Mouse (Mus musculus): Measurements from ENCODE around the gene Myo9b. TPM values are rescaled to one million over a fixed set of nuclear protein-coding genes. Genes with fewer than 3 reads are reported as not detected.
A peak's percentile ranks its signal among the peaks of the same experiment; 100 is the strongest.

The Myo9b gene
- polyA plus RNA-seq, 1 experiment from 2014 or later, result 17.4 TPM

DNA sequence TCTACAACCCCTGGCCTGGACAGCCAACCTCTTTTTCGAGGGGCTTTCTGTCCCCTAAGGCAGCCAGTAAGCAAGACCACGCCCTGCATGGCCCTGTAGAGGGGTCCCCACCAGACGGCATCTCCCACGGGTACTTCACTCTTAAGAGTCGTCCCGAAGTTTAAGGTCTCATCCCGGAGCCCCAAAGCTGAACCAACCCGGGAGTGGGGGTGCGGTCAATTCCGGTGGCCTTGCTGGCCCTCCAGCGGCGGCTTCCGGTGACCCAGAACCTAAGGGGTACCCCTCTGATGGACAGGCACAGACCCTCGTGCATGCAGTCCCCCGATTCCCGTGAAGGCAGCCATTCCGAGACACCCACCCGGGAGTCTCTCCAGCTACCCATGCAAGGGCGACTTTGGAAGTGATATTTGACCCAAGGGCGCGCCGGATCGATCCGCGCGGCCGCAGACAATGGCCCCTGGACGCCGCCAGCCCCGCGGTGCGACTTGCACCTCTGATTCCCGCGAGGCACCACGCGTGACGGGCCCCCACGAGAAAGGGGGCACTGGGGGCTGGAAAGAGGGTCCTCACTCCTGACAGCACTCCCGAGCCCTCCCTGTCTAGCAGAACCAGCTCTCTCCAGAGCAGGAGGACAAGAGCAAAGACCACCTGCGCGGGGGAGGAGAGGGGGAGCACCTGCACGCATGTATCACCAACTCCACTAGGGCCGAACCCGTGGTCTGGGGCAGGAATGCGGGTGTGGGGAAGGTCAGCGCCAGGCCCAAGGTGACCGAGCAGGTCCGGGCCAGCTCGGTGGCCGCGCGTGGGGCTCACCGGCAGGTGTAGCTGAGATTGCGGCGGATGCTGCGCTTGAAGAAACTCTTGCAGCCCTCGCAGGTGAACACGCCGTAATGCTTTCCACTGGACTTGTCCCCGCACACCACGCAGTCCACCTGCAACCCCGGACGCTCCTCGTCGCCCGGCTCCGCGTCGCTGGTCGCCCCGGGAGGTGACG lies 108.0 kb downstream of the Myo9b start:
- ATAC-seq (ENCODE audit: low FRiP score) (no peak), DNase-seq (ENCODE audit: low spot score) (peak; percentile 49)
- H3K27me3 ChIP-seq (ENCODE audit: control insufficient read depth, insufficient read depth, low read length), result no peaks in the 10 kb centered on the region
- H3K4me2 ChIP-seq (replicated peaks; ENCODE audit: low read depth, low read length), result peak overlapping the region; percentile 96
- H3K4me3 ChIP-seq (ENCODE audit: low read depth, low read length), result peak overlapping the region; percentile 85
- peak overlapping the region; percentile 92 for H3K27ac ChIP-seq (ENCODE audit: low read depth, low read length)
- WGBS, result 2% methylated on average over 70 of the region's 72 CpGs
- no peaks in the 10 kb centered on the region for H3K9me3 ChIP-seq (ENCODE audit: control insufficient read depth, low read length)
- peak overlapping the region; percentile 82 for H3K9ac ChIP-seq (ENCODE audit: low read depth, low read length)
- peaks cover 38% of the 10 kb centered on the region for H3K4me1 ChIP-seq (replicated peaks; ENCODE audit: control insufficient read depth, insufficient read depth, low read length)
- no peaks in the 10 kb centered on the region; the same call in 1 of the 2 replicates for H3K36me3 ChIP-seq (ENCODE audit: control insufficient read depth, insufficient read depth, low read length)

GRCm38 (mm10) chr8:71381421-71381970 lies 109.0 kb downstream of the Myo9b start, which contains the start of gene Nr2f6:
TSS of gene Nr2f6 (minus strand) at chr8:71381960.
- Histone ChIP-seq H3K4me3 (ENCODE audit: low read depth, low read length) (peak within 1 kb of the TSS; percentile 85), H3K4me1 (replicated peaks; ENCODE audit: control insufficient read depth, insufficient read depth, low read length) (peaks cover 27% of the 10 kb centered on the region), H3K9me3 (ENCODE audit: control insufficient read depth, low read length) (no peaks in the 10 kb centered on the region), H3K27me3 (ENCODE audit: control insufficient read depth, insufficient read depth, low read length) (no peaks in the 10 kb centered on the region), H3K9ac (ENCODE audit: low read depth, low read length) (peak within 1 kb of the TSS; percentile 82), H3K4me2 (replicated peaks; ENCODE audit: low read depth, low read length) (peak within 1 kb of the TSS; percentile 96), H3K27ac (ENCODE audit: low read depth, low read length) (peak within 1 kb of the TSS; percentile 92), H3K36me3 (ENCODE audit: control insufficient read depth, insufficient read depth, low read length) (no peaks in the 10 kb centered on the region)
- DNase-seq (ENCODE audit: low spot score), result peak; percentile 87
- ATAC-seq (ENCODE audit: low FRiP score), result peak; percentile 13; the same call in 1 of the 2 replicates
- under 1% methylated on average over 52 of the region's 89 CpGs for WGBS

DNA sequence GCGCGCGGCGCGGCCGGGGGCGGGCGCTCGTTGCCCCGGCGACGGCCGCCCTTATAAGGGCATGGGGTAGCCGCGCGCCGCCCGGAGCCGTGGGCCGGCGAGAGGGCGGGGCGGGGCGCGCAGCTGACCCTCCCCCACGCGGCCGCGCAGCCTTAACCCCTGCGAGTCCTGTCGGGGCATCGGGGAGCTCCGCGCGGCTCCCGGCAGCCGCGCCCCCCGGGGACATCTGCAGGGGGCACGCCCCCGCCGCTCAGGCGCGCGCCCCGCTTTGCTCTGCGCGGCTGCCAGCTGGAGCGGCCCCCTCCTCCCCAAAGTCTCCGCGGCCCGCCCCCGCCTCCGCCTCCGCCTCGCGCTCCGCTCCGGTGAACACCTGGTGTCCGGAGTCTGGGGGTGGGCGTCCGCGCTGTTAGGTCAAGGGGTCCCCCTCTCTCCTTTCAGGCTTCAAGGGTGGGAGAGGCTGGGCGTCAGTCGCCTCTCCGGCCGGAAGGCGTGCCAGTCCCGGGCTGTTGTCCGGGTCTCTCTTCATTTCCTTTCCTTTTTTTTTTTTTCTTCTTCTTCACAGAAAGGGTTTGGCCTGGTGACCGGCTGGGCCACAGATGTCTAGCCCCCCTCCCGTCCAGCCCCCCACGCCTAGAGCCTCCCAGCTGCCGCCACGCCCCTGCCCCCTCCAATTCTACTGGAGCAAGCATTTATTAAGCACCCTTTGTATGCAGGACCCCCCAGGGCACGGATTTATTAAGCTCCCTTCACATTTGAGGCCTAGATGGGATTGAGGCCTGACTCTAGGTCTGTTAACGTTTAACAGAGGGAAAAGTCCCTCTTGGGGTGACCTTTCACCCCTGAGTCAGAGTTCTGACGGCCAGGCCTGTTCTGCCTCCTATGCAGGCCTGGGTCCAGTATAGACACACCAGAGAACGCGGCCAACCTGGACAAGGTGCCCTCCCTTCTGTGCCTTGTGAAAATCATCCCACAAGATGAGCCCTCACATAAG lies 109.8 kb downstream of the Myo9b start:
- peak overlapping the region; percentile 85 for H3K4me3 ChIP-seq (ENCODE audit: low read depth, low read length)
- H3K9me3 ChIP-seq (ENCODE audit: control insufficient read depth, low read length), result no peaks in the 10 kb centered on the region
- ATAC-seq (ENCODE audit: low FRiP score), result peak; percentile 84

DNA sequence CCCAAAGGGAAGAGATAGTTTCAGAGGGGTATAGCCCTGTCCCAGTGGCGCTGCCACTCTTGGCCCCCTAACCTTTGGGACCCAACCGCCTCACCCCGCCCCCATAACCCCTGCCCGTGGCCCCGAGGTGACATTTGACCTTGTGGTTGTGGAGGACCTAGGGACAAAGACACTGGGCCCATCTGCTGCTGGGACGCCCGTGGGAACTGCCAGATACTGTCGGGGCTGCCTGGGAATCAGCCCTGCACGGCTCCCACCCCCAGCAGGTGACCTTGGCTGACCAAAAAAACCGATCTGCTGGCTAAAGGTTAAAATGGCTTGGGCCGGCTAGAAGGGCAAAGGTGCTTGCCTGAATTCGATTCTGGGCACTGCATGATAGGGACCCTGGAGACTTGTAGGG lies 110.9 kb downstream of the Myo9b start:
- H3K9me3 ChIP-seq (ENCODE audit: control insufficient read depth, low read length), result no peaks in the 10 kb centered on the region
- H3K4me1 ChIP-seq (replicated peaks; ENCODE audit: control insufficient read depth, insufficient read depth, low read length), result peaks cover 22% of the 10 kb centered on the region
- H3K27me3 ChIP-seq (ENCODE audit: control insufficient read depth, insufficient read depth, low read length), result no peaks in the 10 kb centered on the region
- H3K4me2 ChIP-seq (replicated peaks; ENCODE audit: low read depth, low read length), result no peak overlapping the region
- DNase-seq (ENCODE audit: low spot score), result no peak
- no peak for ATAC-seq (ENCODE audit: low FRiP score)
- 4% methylated on average over 10 of the region's 12 CpGs for WGBS
- no peak overlapping the region for H3K4me3 ChIP-seq (ENCODE audit: low read depth, low read length)
- H3K36me3 ChIP-seq (ENCODE audit: control insufficient read depth, insufficient read depth, low read length), result no peaks in the 10 kb centered on the region
- no peak overlapping the region for H3K9ac ChIP-seq (ENCODE audit: low read depth, low read length)
- H3K27ac ChIP-seq (ENCODE audit: low read depth, low read length), result peak overlapping the region; percentile 92

More for the DNA sequence above, 109.8 kb downstream of the Myo9b start:
- 1% methylated on average over 34 of the region's 80 CpGs for WGBS
- Histone ChIP-seq H3K36me3 (ENCODE audit: control insufficient read depth, insufficient read depth, low read length) (no peaks in the 10 kb centered on the region), H3K4me2 (replicated peaks; ENCODE audit: low read depth, low read length) (peak overlapping the region; percentile 96), H3K27ac (ENCODE audit: low read depth, low read length) (peak overlapping the region; percentile 92), H3K27me3 (ENCODE audit: control insufficient read depth, insufficient read depth, low read length) (no peaks in the 10 kb centered on the region), H3K4me1 (replicated peaks; ENCODE audit: control insufficient read depth, insufficient read depth, low read length) (peaks cover 22% of the 10 kb centered on the region), H3K9ac (ENCODE audit: low read depth, low read length) (peak overlapping the region; percentile 82)
- DNase-seq (ENCODE audit: low spot score), result peak; percentile 91

DNA sequence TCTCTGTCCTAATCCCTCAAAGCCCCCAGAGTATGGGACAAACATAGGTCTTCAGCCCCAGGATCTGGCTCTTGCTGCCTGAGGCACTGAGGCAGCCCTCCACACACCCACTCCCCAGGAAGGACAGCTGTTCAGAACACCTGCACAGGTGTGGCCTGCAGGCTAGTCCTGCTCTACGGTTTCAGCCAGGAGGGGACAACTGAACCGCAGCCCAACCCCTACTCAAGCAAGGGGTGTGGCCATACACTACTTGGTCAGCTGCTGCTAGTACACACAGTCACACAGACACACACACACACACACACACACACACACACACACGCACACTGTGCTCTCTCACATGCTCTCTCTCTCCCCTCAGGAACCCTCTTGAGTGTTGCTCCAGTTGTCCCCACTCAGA lies 111.3 kb downstream of the Myo9b start:
- H3K9ac ChIP-seq (ENCODE audit: low read depth, low read length), result no peak overlapping the region
- 45% methylated on average over 3 of the region's 3 CpGs for WGBS
- H3K4me3 ChIP-seq (ENCODE audit: low read depth, low read length), result no peak overlapping the region; the same call in 1 of the 2 replicates
- peaks cover 20% of the 10 kb centered on the region for H3K4me1 ChIP-seq (replicated peaks; ENCODE audit: control insufficient read depth, insufficient read depth, low read length)
- H3K9me3 ChIP-seq (ENCODE audit: control insufficient read depth, low read length), result no peaks in the 10 kb centered on the region
- no peak for ATAC-seq (ENCODE audit: low FRiP score)
- H3K4me2 ChIP-seq (replicated peaks; ENCODE audit: low read depth, low read length), result no peak overlapping the region
- DNase-seq (ENCODE audit: low spot score), result no peak
- peak overlapping the region; percentile 92 for H3K27ac ChIP-seq (ENCODE audit: low read depth, low read length)
- no peaks in the 10 kb centered on the region for H3K36me3 ChIP-seq (ENCODE audit: control insufficient read depth, insufficient read depth, low read length)
- H3K27me3 ChIP-seq (ENCODE audit: control insufficient read depth, insufficient read depth, low read length), result no peaks in the 10 kb centered on the region

DNA sequence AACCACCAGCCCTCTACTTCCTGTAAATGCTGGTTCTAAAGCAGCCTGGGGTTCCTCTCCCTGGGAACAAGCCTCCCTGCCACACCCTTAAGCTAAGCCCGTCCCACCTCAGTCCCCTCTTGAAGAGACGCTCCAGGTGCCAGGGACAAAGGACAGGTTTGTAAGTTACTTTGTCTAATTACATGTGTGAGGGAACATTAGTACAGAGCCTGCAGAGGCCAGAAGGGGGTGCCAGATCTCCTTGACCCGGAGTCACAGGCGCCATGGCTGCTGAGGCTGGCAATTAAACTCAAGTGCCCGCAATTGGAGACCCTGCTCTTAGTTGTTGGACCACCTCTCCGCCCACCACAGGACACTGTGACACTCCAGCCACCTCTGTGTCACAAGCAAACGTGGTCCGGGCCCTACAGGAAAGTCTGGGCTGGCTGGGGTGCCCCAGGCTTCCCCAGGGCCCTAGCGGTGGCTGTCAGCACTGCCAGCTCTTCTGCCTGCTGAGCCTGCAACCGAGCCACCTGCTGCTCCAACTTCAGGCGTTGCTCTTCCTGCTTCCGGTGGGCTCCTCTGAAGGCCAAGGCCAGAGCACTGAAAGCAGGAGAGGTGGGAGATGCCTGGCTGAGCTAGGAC lies 112.8 kb downstream of the Myo9b start:
- Histone ChIP-seq H3K9ac (ENCODE audit: low read depth, low read length) (no peak overlapping the region), H3K27ac (ENCODE audit: low read depth, low read length) (no peak overlapping the region), H3K4me2 (replicated peaks; ENCODE audit: low read depth, low read length) (no peak overlapping the region), H3K9me3 (ENCODE audit: control insufficient read depth, low read length) (no peaks in the 10 kb centered on the region), H3K4me3 (ENCODE audit: low read depth, low read length) (no peak overlapping the region), H3K4me1 (replicated peaks; ENCODE audit: control insufficient read depth, insufficient read depth, low read length) (peaks cover 10% of the 10 kb centered on the region), H3K27me3 (ENCODE audit: control insufficient read depth, insufficient read depth, low read length) (no peaks in the 10 kb centered on the region), H3K36me3 (ENCODE audit: control insufficient read depth, insufficient read depth, low read length) (no peaks in the 10 kb centered on the region)
- WGBS, result 72% methylated on average over 11 of the region's 12 CpGs
- no peak for ATAC-seq (ENCODE audit: low FRiP score)
- no peak for DNase-seq (ENCODE audit: low spot score)

DNA sequence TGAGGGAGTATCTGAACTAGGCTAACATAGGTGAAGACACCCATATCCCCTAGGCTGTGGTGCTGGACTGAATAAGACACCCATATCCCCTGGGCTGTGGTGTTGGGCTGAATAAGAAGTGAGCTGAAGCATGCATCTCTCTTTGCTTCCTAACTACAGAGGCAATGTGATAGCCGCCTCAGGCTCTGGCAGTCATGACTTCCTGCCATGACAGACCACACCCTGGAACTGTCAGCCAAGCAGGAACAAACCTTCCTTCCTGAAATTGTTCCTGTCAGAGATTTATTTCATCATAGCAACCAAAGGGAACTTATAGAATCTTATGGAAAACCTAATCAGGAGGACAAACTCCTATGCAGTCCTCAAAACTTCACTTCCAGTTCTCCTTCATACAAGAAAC lies 115.8 kb downstream of the Myo9b start:
- 88% methylated on average over 1 of the region's 1 CpGs for WGBS
- no peak overlapping the region for H3K4me2 ChIP-seq (replicated peaks; ENCODE audit: low read depth, low read length)
- H3K9ac ChIP-seq (ENCODE audit: low read depth, low read length), result no peak overlapping the region
- H3K4me3 ChIP-seq (ENCODE audit: low read depth, low read length), result no peak overlapping the region
- no peak overlapping the region for H3K27ac ChIP-seq (ENCODE audit: low read depth, low read length)
- no peaks in the 10 kb centered on the region for H3K36me3 ChIP-seq (ENCODE audit: control insufficient read depth, insufficient read depth, low read length)
- H3K27me3 ChIP-seq (ENCODE audit: control insufficient read depth, insufficient read depth, low read length), result no peaks in the 10 kb centered on the region
- peaks cover 5% of the 10 kb centered on the region for H3K4me1 ChIP-seq (replicated peaks; ENCODE audit: control insufficient read depth, insufficient read depth, low read length)
- no peak for ATAC-seq (ENCODE audit: low FRiP score)
- H3K9me3 ChIP-seq (ENCODE audit: control insufficient read depth, low read length), result no peaks in the 10 kb centered on the region
- DNase-seq (ENCODE audit: low spot score), result no peak

DNA sequence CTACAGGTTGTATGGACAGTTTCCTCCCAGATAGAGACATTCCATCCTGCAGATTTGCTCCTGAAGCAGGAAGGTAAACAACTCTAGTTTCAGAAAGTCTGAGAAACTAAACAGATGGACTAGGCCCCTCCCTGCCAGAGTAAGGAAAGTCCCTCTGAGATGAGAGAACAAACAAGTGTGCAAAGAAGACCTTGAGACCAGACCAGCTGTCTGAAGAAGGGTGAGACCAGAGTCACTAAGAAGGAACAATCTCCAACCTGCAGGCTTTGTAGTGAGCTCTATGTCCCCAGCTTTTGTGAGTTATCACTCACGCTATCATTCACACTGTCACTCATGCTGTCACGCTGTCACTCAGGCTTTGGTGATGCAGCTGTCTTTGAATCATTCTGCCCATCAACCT lies 119.2 kb downstream of the Myo9b start:
- H3K36me3 ChIP-seq (ENCODE audit: control insufficient read depth, insufficient read depth, low read length), result no peaks in the 10 kb centered on the region
- no peak overlapping the region for H3K27ac ChIP-seq (ENCODE audit: low read depth, low read length)
- H3K27me3 ChIP-seq (ENCODE audit: control insufficient read depth, insufficient read depth, low read length), result no peaks in the 10 kb centered on the region
- no peak overlapping the region for H3K4me3 ChIP-seq (ENCODE audit: low read depth, low read length)
- ATAC-seq (ENCODE audit: low FRiP score), result no peak
- WGBS, result 87% methylated on average over 2 of the region's 2 CpGs
- H3K4me1 ChIP-seq (replicated peaks; ENCODE audit: control insufficient read depth, insufficient read depth, low read length), result no peaks in the 10 kb centered on the region; the same call in 1 of the 2 replicates
- H3K9ac ChIP-seq (ENCODE audit: low read depth, low read length), result no peak overlapping the region
- no peak for DNase-seq (ENCODE audit: low spot score)
- H3K4me2 ChIP-seq (replicated peaks; ENCODE audit: low read depth, low read length), result no peak overlapping the region
- H3K9me3 ChIP-seq (ENCODE audit: control insufficient read depth, low read length), result no peaks in the 10 kb centered on the region

Data from hindbrain, embryonic 11.5 days (tissue).